Mouse (Mus musculus) G1E (cell line): ENCODE data around the gene Igf2bp3. TPM values are rescaled to one million over a fixed set of nuclear protein-coding genes. Genes with fewer than 3 reads are reported as not detected.

ENCODE experiments used
- ATAC-seq: 2 replicates; pipeline ENCODE4 v1.8.0; 2016; ENCODE audit warnings: mild to moderate bottlenecking; ENCODE audit not compliant: insufficient number of reproducible peaks, poor library complexity, low FRiP score, severe bottlenecking; ENCODE audit errors: extremely low read depth
- DNase-seq: peaks from one replicate; pipeline ENCODE4 v3.0.0; 2012; ENCODE audit warnings: low spot score
- H3K27me3 ChIP-seq: 2 replicates; pipeline ENCODE4 v1.6.1; 2012; ENCODE audit warnings: mild to moderate bottlenecking, low read length, inconsistent platforms; ENCODE audit not compliant: insufficient read depth
- H3K36me3 ChIP-seq: replicated peaks from 2 replicates; pipeline ENCODE3; 2012; ENCODE audit warnings: mild to moderate bottlenecking, inconsistent platforms
- H3K4me1 ChIP-seq: 2 replicates; pipeline ENCODE4 v1.6.1; 2012; ENCODE audit warnings: low read depth, low read length, inconsistent platforms, mixed read lengths; ENCODE audit not compliant: insufficient read depth
- H3K4me3 ChIP-seq: 2 replicates; pipeline ENCODE4 v1.5.1; 2012; ENCODE audit warnings: low read depth, mild to moderate bottlenecking, inconsistent platforms, low read length, moderate library complexity, mixed read lengths
- H3K9me3 ChIP-seq: replicated peaks from 2 replicates; pipeline ENCODE4 v1.6.1; 2012; ENCODE audit warnings: inconsistent platforms
- CTCF ChIP-seq: IDR thresholded peaks from 2 replicates; pipeline ENCODE4 v1.5.1; 2012; ENCODE audit warnings: low read depth, low read length, inconsistent platforms, mixed read lengths
- GATA1 ChIP-seq: IDR thresholded peaks from 2 replicates; pipeline ENCODE4 v1.6.1; 2012; ENCODE audit warnings: borderline replicate concordance, low read length, inconsistent platforms, mixed read lengths
- GATA2 ChIP-seq: IDR thresholded peaks from 2 replicates; pipeline ENCODE4 v1.6.1; 2012; ENCODE audit warnings: low read depth, low read length, inconsistent platforms, borderline replicate concordance
- POLR2AphosphoS5 ChIP-seq: IDR thresholded peaks from 2 replicates; pipeline ENCODE4 v1.6.1; 2012; ENCODE audit warnings: low read depth, low read length, inconsistent platforms; ENCODE audit not compliant: insufficient replicate concordance
- TAL1 ChIP-seq: conservative IDR thresholded peaks from 2 replicates; pipeline ENCODE4 v1.6.1; 2012; ENCODE audit warnings: low read depth, low read length, inconsistent platforms, mixed read lengths
- polyA plus RNA-seq: library from polyadenylated mRNA; stranded (reverse); fragments of >175 nt; gene quantifications from 2 replicates; pipeline ENCODE4 v1.2.3, GENCODE M21; 2012
- total RNA-seq, 2 experiments: library from RNA; stranded (forward) in 1 of 2; stranded (reverse) in 1 of 2; fragments of 200-1000 nt in 1 of 2; fragments of >200 nt in 1 of 2; fragmentation: Nextera tagmentation in 1 of 2; gene quantifications; 2 replicates each; pipeline ENCODE4 v1.2.3; 2014 to 2017

The Igf2bp3 gene
- total and polyA plus RNA-seq, 3 experiments: 25.9 to 50.9 (median 41.2) TPM

DNA sequence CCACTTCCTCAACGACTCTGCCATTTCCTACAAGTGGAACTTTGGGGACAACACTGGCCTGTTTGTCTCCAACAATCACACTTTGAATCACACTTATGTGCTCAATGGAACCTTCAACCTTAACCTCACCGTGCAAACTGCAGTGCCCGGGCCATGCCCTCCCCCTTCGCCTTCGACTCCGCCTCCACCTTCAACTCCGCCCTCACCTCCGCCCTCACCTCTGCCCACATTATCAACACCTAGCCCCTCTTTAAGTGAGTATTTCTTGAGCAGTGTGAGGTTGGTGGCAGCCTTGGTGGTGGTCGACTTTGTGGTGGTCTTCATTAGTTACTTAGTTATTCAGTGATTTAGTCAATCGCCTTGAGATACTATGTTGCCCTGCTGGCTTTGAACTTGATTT is 166.9 kb downstream of the Igf2bp3 start:
- H3K4me3 ChIP-seq: no peak overlapping the region
- H3K9me3 ChIP-seq: no peaks in the 10 kb centered on the region
- H3K4me1 ChIP-seq: 0 out of 2 replicates have a peak, but pooled peaks cover 2% of the 10 kb centered on the region
- TF ChIP-seq TAL1: no peak
- TF ChIP-seq POLR2AphosphoS5: no peak
- no peak for TF ChIP-seq GATA2
- DNase-seq (no peak), ATAC-seq (no peak)
- H3K27me3 ChIP-seq: peaks cover 29% of the 10 kb centered on the region
- no peaks in the 10 kb centered on the region for H3K36me3 ChIP-seq

GRCm38 (mm10) chr6:49046976-49047375 is 167.8 kb downstream of the Igf2bp3 start:
- no peak for TF ChIP-seq GATA2
- no peak for TF ChIP-seq POLR2AphosphoS5
- TF ChIP-seq GATA1: no peak
- TF ChIP-seq CTCF: no peak
- TF ChIP-seq TAL1: no peak
- peaks cover 29% of the 10 kb centered on the region for H3K27me3 ChIP-seq
- H3K4me3 ChIP-seq: no peak overlapping the region
- 0 out of 2 replicates have a peak, but pooled peaks cover 2% of the 10 kb centered on the region for H3K4me1 ChIP-seq
- H3K9me3 ChIP-seq: no peaks in the 10 kb centered on the region
- H3K36me3 ChIP-seq: no peaks in the 10 kb centered on the region
- no peak for DNase-seq
- ATAC-seq: no peak

- no peaks in the 10 kb centered on the region for H3K36me3 ChIP-seq
- peaks cover 25% of the 10 kb centered on the region for H3K27me3 ChIP-seq
- H3K9me3 ChIP-seq: no peaks in the 10 kb centered on the region
- no peak for ATAC-seq
- H3K4me3 ChIP-seq: no peak overlapping the region
- no peak for DNase-seq
- 0 out of 2 replicates have a peak, but pooled peaks cover 2% of the 10 kb centered on the region for H3K4me1 ChIP-seq
- TF ChIP-seq TAL1: no peak
- TF ChIP-seq CTCF: no peak
- no peak for TF ChIP-seq GATA2
- no peak for TF ChIP-seq POLR2AphosphoS5
- no peak for TF ChIP-seq GATA1
Measured at GRCm38 (mm10) chr6:49046502-49046901, 168.3 kb downstream of the Igf2bp3 start.

- DNase-seq: peak; percentile 46
- no peak for ATAC-seq
- no peak overlapping the region for H3K4me3 ChIP-seq
- no peaks in the 10 kb centered on the region for H3K9me3 ChIP-seq
- no peak for TF ChIP-seq GATA2
- no peak for TF ChIP-seq CTCF
- TF ChIP-seq TAL1: no peak
- TF ChIP-seq POLR2AphosphoS5: no peak
- no peak for TF ChIP-seq GATA1
- H3K27me3 ChIP-seq: peaks cover 19% of the 10 kb centered on the region
- no peaks in the 10 kb centered on the region for H3K4me1 ChIP-seq
- no peaks in the 10 kb centered on the region for H3K36me3 ChIP-seq
Measured at GRCm38 (mm10) chr6:49039470-49040180, 175.1 kb downstream of the Igf2bp3 start.

DNA sequence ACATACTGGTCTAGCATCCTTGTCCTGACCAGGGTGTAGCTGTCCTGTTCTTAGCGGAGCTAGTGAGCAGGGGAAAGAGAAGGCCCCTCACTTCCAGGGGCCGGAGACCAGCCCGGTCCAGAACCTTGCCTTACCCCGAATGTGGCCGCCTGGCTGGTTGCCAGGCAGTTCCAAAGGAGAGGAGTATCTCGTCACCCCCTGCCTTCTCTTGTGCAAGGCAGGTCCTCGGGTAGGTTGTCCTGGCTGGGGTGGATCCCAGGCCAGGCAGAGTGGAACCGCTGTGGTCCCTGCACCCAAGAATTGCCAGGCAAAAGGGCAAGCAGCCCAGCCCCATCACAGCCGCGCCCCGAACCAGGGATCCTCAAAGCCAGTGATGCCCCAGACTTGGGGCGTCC is 177.5 kb downstream of the Igf2bp3 start:
- Histone ChIP-seq H3K4me1 (no peaks in the 10 kb centered on the region), H3K4me3 (no peak overlapping the region), H3K27me3 (peaks cover 17% of the 10 kb centered on the region), H3K9me3 (no peaks in the 10 kb centered on the region), H3K36me3 (no peaks in the 10 kb centered on the region)
- DNase-seq (no peak), ATAC-seq (no peak)
- TF ChIP-seq GATA2: no peak

- no peak for DNase-seq
- no peak for TF ChIP-seq GATA2
- no peak for TF ChIP-seq TAL1
- TF ChIP-seq CTCF: no peak
- TF ChIP-seq POLR2AphosphoS5: no peak
- TF ChIP-seq GATA1: no peak
Measured at GRCm38 (mm10) chr6:49036275-49037267, 178.2 kb downstream of the Igf2bp3 start, which contains the start of gene Gpnmb. Gene Gpnmb, plus strand, starts transcription at chr6:49036546.

More at GRCm38 (mm10) chr6:49036275-49037267, 178.2 kb downstream of the Igf2bp3 start, which contains the start of gene Gpnmb:
- Histone ChIP-seq H3K36me3 (no peaks in the 10 kb centered on the region), H3K9me3 (no peaks in the 10 kb centered on the region), H3K4me1 (no peaks in the 10 kb centered on the region), H3K4me3 (no peak within 1 kb of the TSS), H3K27me3 (peaks cover 17% of the 10 kb centered on the region)
- ATAC-seq: no peak

Other genes with a start within 250 kb of the Igf2bp3 start
- not detected in 2 replicates for gene Doxl2, start 240.0 kb downstream of the Igf2bp3 start, total RNA-seq (2014; fragmentation: Nextera tagmentation)
- 0.12 TPM in 1 of 2 replicates, not detected in the other for gene Doxl2, start 240.0 kb downstream of the Igf2bp3 start, total RNA-seq (2017)
- gene Doxl2, start 240.0 kb downstream of the Igf2bp3 start, polyA plus RNA-seq: not detected in 2 replicates
- not detected in 2 replicates for gene Svs1, start 228.1 kb downstream of the Igf2bp3 start, total RNA-seq (2014; fragmentation: Nextera tagmentation)
- 0.05 TPM in 1 of 2 replicates, not detected in the other for gene Svs1, start 228.1 kb downstream of the Igf2bp3 start, total RNA-seq (2017)
- gene Svs1, start 228.1 kb downstream of the Igf2bp3 start, polyA plus RNA-seq: not detected in 2 replicates
- not detected in 2 replicates for gene Gpnmb, start 178.4 kb downstream of the Igf2bp3 start, total RNA-seq (2014; fragmentation: Nextera tagmentation)
- gene Gpnmb, start 178.4 kb downstream of the Igf2bp3 start, total RNA-seq (2017): 0.16 TPM in 1 of 2 replicates, not detected in the other
- gene Gpnmb, start 178.4 kb downstream of the Igf2bp3 start, polyA plus RNA-seq: 0.03 and 0.05 TPM in 2 replicates
- 29.3 and 34.7 TPM in 2 replicates for gene Malsu1, start 141.2 kb downstream of the Igf2bp3 start, total RNA-seq (2014; fragmentation: Nextera tagmentation)
- gene Malsu1, start 141.2 kb downstream of the Igf2bp3 start, total RNA-seq (2017): 46.9 and 48.7 TPM in 2 replicates
- 41.4 and 57.6 TPM in 2 replicates for gene Malsu1, start 141.2 kb downstream of the Igf2bp3 start, polyA plus RNA-seq
- gene Tra2a, start 49.1 kb upstream of the Igf2bp3 start, total RNA-seq (2014; fragmentation: Nextera tagmentation): 174 and 194 TPM in 2 replicates
- gene Tra2a, start 49.1 kb upstream of the Igf2bp3 start, total RNA-seq (2017): 130 and 160 TPM in 2 replicates
- gene Tra2a, start 49.1 kb upstream of the Igf2bp3 start, polyA plus RNA-seq: 20.8 and 35.7 TPM in 2 replicates
- gene Ccdc126, start 104.3 kb upstream of the Igf2bp3 start, total RNA-seq (2014; fragmentation: Nextera tagmentation): 7.6 and 10.4 TPM in 2 replicates
- gene Ccdc126, start 104.3 kb upstream of the Igf2bp3 start, total RNA-seq (2017): 11.6 and 14.4 TPM in 2 replicates
- gene Ccdc126, start 104.3 kb upstream of the Igf2bp3 start, polyA plus RNA-seq: 0.57 and 0.69 TPM in 2 replicates
- 8.1 and 9.2 TPM in 2 replicates for gene Fam221a, start 152.8 kb upstream of the Igf2bp3 start, total RNA-seq (2014; fragmentation: Nextera tagmentation)
- gene Fam221a, start 152.8 kb upstream of the Igf2bp3 start, total RNA-seq (2017): 3.0 and 6.0 TPM in 2 replicates
- 0.37 and 0.68 TPM in 2 replicates for gene Fam221a, start 152.8 kb upstream of the Igf2bp3 start, polyA plus RNA-seq
- not detected in 2 replicates for gene Stk31, start 180.6 kb upstream of the Igf2bp3 start, total RNA-seq (2014; fragmentation: Nextera tagmentation)
- 0.06 TPM in 1 of 2 replicates, not detected in the other for gene Stk31, start 180.6 kb upstream of the Igf2bp3 start, total RNA-seq (2017)
- gene Stk31, start 180.6 kb upstream of the Igf2bp3 start, polyA plus RNA-seq: not detected in 2 replicates